Mouse (Mus musculus): ENCODE measurements at regions not wholly inside any gene's neighbourhood (a gene's known extent, or its start where the extent isn't known, plus 50 kb on each side); places are given as distances from the start of the nearest gene placed in this dataset.
A peak's percentile ranks its signal among the peaks of the same experiment; 100 is the strongest.

DNA sequence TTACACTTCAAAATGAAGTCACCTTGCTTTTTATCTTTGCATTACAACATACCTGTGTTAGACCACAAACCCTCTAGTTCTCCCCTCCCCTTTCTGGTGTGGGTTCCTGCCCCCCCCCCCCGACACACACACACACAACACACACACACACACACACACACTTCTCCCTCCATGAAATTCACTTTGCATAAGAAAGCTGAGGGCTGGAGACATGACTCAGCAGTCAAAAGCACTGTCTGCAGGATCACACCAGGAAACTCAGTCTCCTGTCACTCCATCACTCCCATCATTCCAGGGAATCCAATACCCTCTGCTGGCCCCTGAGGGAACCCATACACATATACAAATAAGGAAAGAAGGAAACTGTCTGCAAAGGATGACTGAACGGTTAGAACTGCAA is 94.5 kb upstream of the Fyn start:
- TF ChIP-seq POLR2A (IDR thresholded peaks at IDR 0.05; ENCODE audit: low read depth, low read length): no peak
- TF ChIP-seq CTCF (IDR thresholded peaks at IDR 0.05; ENCODE audit: borderline replicate concordance, insufficient read depth, low read length): no peak
- peak overlapping the region; percentile 43; the same call in 1 of the 2 replicates for H3K27ac ChIP-seq (ENCODE audit: insufficient read depth, low read length)
- no peak overlapping the region for H3K4me3 ChIP-seq (ENCODE audit: insufficient read depth, low read length)
- H3K4me1 ChIP-seq (ENCODE audit: control insufficient read depth, insufficient read depth, low read length): peaks cover 8% of the 10 kb centered on the region; the same call in 1 of the 2 replicates

DNA sequence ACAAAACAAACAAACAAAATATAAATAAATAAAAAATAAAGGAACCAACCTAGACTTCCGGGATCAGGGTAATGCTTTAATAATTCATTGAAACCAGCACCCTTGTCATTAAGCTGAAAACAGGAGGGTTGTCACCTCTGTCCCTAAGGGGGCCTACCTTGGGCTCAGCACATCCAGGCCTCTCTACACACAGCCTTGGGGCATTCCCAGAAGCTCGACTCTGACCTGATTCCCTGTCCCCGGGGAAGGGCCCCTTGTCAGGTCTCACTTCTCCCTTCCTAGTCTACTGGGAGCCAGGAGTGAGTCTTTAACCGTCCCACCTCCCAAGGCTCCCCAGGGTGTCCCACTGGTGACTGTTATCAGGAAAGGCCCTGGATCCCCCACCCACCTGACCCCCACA is 95.2 kb upstream of the Fyn start:
- H3K4me3 ChIP-seq (ENCODE audit: insufficient read depth, low read length): no peak overlapping the region
- TF ChIP-seq POLR2A (IDR thresholded peaks at IDR 0.05; ENCODE audit: low read depth, low read length) (no peak), CTCF (IDR thresholded peaks at IDR 0.05; ENCODE audit: borderline replicate concordance, insufficient read depth, low read length) (no peak)
- H3K27ac ChIP-seq (ENCODE audit: insufficient read depth, low read length): no peak overlapping the region
- H3K4me1 ChIP-seq (ENCODE audit: control insufficient read depth, insufficient read depth, low read length): peaks cover 8% of the 10 kb centered on the region; the same call in 1 of the 2 replicates

DNA sequence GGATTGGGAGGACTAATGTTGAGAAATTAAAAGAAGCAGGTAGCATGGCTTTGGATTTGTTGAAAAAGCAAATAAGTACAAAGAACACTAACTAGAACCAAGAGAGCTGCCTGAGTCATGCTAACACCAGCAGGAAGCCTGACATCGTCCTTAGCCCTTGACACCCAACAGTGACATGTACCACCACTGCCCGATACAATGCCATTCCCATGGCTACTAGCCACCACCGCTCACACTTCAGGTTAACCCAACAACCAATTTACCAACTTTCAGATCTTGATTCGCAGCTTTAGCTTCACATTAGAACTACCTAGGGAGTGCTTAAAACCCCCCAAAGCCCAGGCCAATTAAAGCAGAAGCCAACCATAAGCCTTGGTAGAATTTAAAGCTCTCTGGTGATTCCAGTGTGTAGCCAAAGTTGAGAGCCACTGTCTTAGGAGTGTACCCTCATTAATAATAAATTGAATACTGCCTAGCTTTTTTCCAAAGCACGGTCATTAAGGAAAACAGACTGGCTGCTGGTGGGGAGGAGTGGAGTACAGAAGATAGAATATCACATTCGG is 96.2 kb upstream of the Fyn start:
- no peak for TF ChIP-seq CTCF (IDR thresholded peaks at IDR 0.05; ENCODE audit: borderline replicate concordance, insufficient read depth, low read length)
- TF ChIP-seq POLR2A (IDR thresholded peaks at IDR 0.05; ENCODE audit: low read depth, low read length): no peak
- Histone ChIP-seq H3K4me1 (ENCODE audit: control insufficient read depth, insufficient read depth, low read length) (peaks cover 8% of the 10 kb centered on the region; the same call in 1 of the 2 replicates), H3K27ac (ENCODE audit: insufficient read depth, low read length) (no peak overlapping the region), H3K4me3 (ENCODE audit: insufficient read depth, low read length) (no peak overlapping the region)

DNA sequence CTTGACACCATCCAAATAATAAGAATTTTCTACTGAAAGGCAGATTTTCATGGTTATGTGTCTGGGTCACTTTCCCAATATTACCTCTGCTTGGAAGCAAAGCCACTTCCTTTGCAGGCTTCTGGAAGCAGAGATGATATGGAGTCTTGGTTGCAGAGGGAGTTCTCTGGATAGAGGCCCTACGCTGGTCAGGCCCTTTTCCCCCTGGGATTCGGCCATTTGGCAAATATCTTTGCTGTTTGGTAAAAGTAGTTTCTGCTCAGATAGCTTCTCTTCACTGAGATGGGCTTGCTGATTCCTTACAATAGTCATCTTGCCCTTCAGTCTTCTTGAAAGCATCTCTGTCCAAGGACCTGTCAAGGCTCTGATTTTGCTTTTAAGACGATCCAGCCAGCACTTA is 98.2 kb upstream of the Fyn start:
- TF ChIP-seq CTCF (IDR thresholded peaks at IDR 0.05; ENCODE audit: borderline replicate concordance, insufficient read depth, low read length) (no peak), POLR2A (IDR thresholded peaks at IDR 0.05; ENCODE audit: low read depth, low read length) (no peak)
- Histone ChIP-seq H3K4me3 (ENCODE audit: insufficient read depth, low read length) (no peak overlapping the region), H3K4me1 (ENCODE audit: control insufficient read depth, insufficient read depth, low read length) (peaks cover 13% of the 10 kb centered on the region), H3K27ac (ENCODE audit: insufficient read depth, low read length) (no peak overlapping the region)

DNA sequence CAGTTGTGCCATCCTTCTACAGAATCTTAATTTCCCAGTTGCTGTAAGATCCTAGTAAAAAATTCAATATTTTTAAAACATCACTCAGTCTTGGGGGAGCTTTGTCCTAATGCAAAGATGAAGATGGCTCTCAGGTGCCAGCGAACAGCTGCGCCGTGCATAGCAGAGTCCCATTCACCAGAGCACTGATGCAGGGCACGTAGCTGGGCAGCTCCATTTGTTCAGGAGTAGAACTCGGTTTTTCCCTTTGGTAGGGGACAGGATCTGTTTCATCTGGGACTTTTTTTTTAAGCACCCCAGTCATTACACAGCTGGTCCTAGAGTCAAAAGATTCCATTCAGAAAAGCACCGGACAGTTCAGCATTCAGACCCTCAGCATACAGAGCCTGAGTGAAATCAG is 101.4 kb upstream of the Fyn start:
- no peak for TF ChIP-seq POLR2A (IDR thresholded peaks at IDR 0.05; ENCODE audit: low read depth, low read length)
- no peak for TF ChIP-seq CTCF (IDR thresholded peaks at IDR 0.05; ENCODE audit: borderline replicate concordance, insufficient read depth, low read length)
- Histone ChIP-seq H3K27ac (ENCODE audit: insufficient read depth, low read length) (no peak overlapping the region), H3K4me1 (ENCODE audit: control insufficient read depth, insufficient read depth, low read length) (peaks cover 15% of the 10 kb centered on the region), H3K4me3 (ENCODE audit: insufficient read depth, low read length) (no peak overlapping the region)

DNA sequence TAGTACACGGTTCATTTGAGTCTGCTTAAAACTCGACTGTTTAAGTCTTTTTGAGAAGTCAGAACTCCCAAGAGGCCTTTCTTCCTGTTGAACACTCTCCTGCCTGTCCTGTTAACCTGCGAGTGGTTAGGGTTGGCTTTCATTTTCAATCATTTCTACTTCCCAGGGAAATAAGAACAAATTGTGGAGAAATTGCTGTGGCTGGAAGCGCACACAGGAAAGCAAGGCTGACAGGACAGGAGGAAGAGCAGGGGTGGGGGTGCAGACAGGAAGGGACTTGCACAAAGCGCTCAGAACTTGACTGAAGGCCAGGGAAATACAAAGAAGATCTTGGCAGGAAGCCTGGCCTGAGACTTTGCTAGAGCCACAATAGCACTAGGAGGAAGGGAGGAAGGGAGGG is 102.2 kb upstream of the Fyn start:
- peaks cover 16% of the 10 kb centered on the region for H3K4me1 ChIP-seq (ENCODE audit: control insufficient read depth, insufficient read depth, low read length)
- no peak for TF ChIP-seq CTCF (IDR thresholded peaks at IDR 0.05; ENCODE audit: borderline replicate concordance, insufficient read depth, low read length)
- TF ChIP-seq POLR2A (IDR thresholded peaks at IDR 0.05; ENCODE audit: low read depth, low read length): no peak
- no peak overlapping the region for H3K4me3 ChIP-seq (ENCODE audit: insufficient read depth, low read length)
- H3K27ac ChIP-seq (ENCODE audit: insufficient read depth, low read length): peak overlapping the region; percentile 32; the same call in 1 of the 2 replicates

DNA sequence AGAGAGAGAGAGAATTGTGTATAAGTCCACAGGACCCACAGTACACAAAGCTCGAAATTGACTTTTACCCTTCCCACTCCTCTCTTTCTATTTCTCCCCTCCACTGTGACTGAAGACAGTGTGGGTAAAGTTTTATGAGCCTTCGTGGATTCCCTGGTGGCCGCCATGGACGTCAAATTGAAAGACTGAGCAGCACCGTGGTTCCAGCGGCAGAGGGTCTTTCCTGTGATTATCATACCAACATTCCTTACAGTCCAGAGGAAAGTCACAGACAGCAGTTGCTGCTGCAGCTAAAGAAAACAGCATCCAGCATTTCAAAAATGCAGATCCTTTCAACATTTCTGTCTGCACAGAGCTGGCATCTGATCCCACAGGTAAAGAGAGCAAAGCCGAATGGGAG is 98.9 kb upstream of the Ccn6 start:
- H3K27ac ChIP-seq (ENCODE audit: insufficient read depth, low read length): peak overlapping the region; percentile 71
- H3K4me3 ChIP-seq (ENCODE audit: insufficient read depth, low read length): no peak overlapping the region
- TF ChIP-seq CTCF (IDR thresholded peaks at IDR 0.05; ENCODE audit: borderline replicate concordance, insufficient read depth, low read length) (no peak), POLR2A (IDR thresholded peaks at IDR 0.05; ENCODE audit: low read depth, low read length) (no peak)
- H3K4me1 ChIP-seq (ENCODE audit: control insufficient read depth, insufficient read depth, low read length): peaks cover 25% of the 10 kb centered on the region

DNA sequence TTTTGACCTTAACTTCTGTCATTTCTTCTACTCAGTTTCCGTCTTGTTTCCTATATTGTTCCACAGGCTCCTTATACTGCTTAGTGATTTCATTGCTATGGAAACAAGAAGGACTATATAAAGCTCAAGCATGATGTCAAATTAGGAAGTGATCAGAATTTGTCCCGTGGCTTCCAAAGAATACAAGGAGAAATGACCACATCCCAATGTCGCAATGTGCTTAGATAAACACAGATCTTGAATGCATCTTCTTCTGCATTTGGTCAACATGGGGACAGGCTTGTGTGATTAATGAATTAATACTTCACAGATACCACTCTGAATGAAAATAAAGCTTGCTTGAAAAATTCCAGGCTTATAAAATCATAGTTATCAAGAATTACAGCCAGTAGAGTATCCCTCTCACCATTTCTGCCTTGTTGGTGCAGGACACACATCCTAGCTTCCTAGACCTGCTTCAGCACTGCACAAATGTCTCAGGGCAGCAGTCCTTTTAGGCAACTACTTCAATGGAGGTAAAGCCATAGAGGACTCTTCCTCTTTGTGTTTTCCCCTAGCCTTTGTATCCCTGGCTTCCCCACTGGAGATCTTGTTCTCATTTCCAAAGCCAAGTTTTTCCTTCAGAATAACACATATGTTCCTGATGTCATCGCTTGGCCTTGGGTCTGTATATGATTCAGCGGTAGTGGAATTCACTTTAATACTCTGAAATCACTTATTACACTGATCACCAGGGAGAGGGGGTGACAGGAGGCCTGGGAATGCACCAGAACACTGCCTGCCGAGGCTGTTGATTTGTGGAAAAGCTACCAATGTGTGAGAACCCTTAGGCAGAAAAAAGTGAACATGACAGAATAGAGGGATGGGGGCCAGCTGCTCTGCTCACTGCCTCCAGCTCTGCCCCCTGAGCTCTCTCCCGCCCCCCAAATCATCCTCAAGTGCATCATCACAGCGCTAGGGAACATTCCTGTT is 97.9 kb upstream of the Ccn6 start:
- TF ChIP-seq POLR2A (IDR thresholded peaks at IDR 0.05; ENCODE audit: low read depth, low read length) (no peak), CTCF (IDR thresholded peaks at IDR 0.05; ENCODE audit: borderline replicate concordance, insufficient read depth, low read length) (no peak)
- Histone ChIP-seq H3K27ac (ENCODE audit: insufficient read depth, low read length) (peak overlapping the region; percentile 83), H3K4me3 (ENCODE audit: insufficient read depth, low read length) (no peak overlapping the region), H3K4me1 (ENCODE audit: control insufficient read depth, insufficient read depth, low read length) (peaks cover 25% of the 10 kb centered on the region)

DNA sequence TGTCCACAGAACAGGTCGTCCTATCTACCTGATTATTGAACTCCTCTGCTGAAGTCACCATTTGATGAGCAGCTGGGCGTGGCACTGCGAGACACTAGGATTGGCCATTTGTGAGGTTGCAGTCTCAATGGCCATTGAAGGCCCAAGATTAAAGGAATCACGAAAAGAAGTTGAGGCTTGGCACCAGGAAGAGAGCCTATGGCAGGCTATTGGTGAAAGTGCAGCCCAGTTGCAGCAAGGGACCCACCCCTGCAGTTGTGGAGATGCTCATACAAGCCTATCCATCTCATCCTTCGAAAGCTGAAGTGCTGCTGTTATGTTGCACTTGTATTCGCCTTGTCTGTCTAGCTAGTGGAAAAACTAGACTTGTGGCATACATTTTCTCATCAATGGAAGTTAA is 96.5 kb upstream of the Ccn6 start:
- Histone ChIP-seq H3K4me1 (ENCODE audit: control insufficient read depth, insufficient read depth, low read length) (peaks cover 20% of the 10 kb centered on the region), H3K4me3 (ENCODE audit: insufficient read depth, low read length) (no peak overlapping the region), H3K27ac (ENCODE audit: insufficient read depth, low read length) (no peak overlapping the region)
- TF ChIP-seq CTCF (IDR thresholded peaks at IDR 0.05; ENCODE audit: borderline replicate concordance, insufficient read depth, low read length) (no peak), POLR2A (IDR thresholded peaks at IDR 0.05; ENCODE audit: low read depth, low read length) (no peak)

Data from embryonic fibroblast, embryonic 13.5 days (primary cell).